Mouse (Mus musculus) left cerebral cortex, adult 2 months (tissue): ENCODE data around the gene Prima1. TPM values are rescaled to one million over a fixed set of nuclear protein-coding genes. Genes with fewer than 3 reads are reported as not detected.

Experiments used
- DNase-seq, 2 experiments: peaks; one replicate each; pipeline ENCODE4 v3.0.0; 2021 to 2022; ENCODE audit warnings: low spot score in 2 of 2, mixed read lengths in 1 of 2; ENCODE audit errors: extremely low spot score in 1 of 2
- H3K27ac ChIP-seq: fragments of 200-600 bp; 2 replicates; pipeline ENCODE4 v1.8.1; 2022
- H3K4me3 ChIP-seq: fragments of 200-600 bp; 2 replicates; pipeline ENCODE4 v1.8.1; 2022
- CTCF ChIP-seq: fragments of 200-600 bp; IDR thresholded peaks from 2 replicates; pipeline ENCODE4 v1.8.1; 2022; ENCODE audit warnings: antibody characterized with exemption, mild to moderate bottlenecking, moderate library complexity
- intact Hi-C: fragments of 180-260 bp; cut with DNase I; formaldehyde crosslinking; loops from one replicate; pipeline ENCODE4 v1.15.1; 2025
- total RNA-seq, 2 experiments: library from RNA; stranded (reverse); gene quantifications; 2 replicates each; pipeline ENCODE4 v1.2.3; 2021

The Prima1 gene
- total RNA-seq, 2 experiments from 2014 or later: 4.2 to 6.1 TPM

DNA sequence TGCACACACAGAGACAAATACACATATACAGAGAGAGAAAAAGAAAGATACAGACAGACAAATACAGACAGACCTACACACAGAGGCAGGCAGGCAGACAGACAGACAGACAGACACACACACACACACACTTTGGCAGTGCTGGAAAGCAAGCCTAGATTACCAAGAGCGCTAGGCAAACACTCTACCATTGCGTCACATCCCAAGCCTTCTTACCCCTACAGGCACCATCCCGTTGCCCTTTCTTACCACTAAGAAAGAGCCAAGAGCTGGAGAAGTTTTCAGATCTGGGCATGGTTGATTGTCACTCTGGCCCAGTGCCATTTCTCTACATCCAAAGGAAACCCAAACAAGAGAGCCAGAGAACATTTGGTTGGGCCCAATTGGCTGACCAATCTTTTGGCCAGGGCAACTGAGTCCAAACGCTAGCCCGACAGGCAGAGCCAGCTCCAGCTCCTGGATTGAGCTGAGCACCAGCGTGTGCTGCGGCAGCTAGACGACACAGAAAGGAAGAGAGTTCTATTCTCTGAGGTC, 11.0 kb upstream of the Prima1 start:
- TF ChIP-seq CTCF: no peak
- Histone ChIP-seq H3K4me3 (no peak overlapping the region), H3K27ac (no peak overlapping the region)
- intact Hi-C loops: no loop called here
- DNase-seq: no peak

DNA sequence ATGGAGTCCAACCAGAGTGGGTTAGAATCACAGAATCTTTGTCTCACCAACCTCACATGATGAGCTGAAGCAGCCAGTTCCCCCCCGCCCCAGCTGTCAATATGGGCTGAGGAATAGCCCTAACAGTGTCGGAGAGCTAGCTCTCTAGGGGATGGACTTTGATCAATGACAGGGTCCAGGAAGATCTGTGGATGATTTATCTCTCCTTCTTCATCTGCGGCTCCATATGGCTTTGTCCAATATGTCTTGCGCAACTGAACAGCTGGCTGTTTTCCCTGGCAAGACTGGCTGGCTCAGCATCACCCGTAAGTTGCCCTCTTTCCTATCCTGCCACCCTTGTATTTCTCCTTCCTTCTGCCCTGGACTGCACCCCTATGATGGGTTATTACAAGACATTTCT, 9.2 kb upstream of the Prima1 start:
- H3K4me3 ChIP-seq: no peak overlapping the region
- DNase-seq: no peak
- H3K27ac ChIP-seq: no peak overlapping the region
- intact Hi-C loops: no loop called here
- no peak for TF ChIP-seq CTCF

- intact Hi-C loops: no loop called here
- Histone ChIP-seq H3K4me3 (no peak overlapping the region), H3K27ac (no peak overlapping the region)
- TF ChIP-seq CTCF: no peak
- DNase-seq: no peak
Observed at GRCm38 (mm10) chr12:103250333-103250732, 8.4 kb upstream of the Prima1 start.

DNA sequence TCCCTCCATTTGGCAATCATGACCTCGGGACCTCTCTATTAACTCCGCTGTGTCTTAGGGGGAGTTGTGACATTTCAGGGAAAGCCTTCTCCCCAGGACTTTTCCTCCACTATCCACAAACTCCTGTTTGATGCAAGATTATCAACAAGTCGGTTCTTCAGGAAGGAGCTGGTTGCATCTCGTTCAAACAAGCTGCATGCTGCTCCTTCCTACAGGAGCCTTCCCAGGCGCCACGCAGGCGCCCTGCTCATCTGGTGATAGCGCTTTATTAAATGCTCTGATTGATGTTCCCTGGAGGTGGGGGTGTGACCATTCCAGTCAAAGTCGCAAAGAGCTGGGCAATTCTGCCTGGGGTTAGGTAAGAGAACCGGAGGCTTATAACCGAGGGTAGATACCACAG, 1.1 kb upstream of the Prima1 start:
- TF ChIP-seq CTCF: no peak
- H3K27ac ChIP-seq: no peak overlapping the region
- no peak overlapping the region; the same call in 1 of the 2 replicates for H3K4me3 ChIP-seq
- DNase-seq: no peak
- intact Hi-C loops: loop anchor here (5.0 kb wide), 2 partner anchors 51 to 59 kb away; no protein-coding TSS in a partner anchor

GRCm38 (mm10) chr12:103242591-103243025, 658 bp upstream of the Prima1 start:
- H3K4me3 ChIP-seq: peak overlapping the region; percentile 50
- TF ChIP-seq CTCF: peak; percentile 61
- H3K27ac ChIP-seq: no peak overlapping the region
- intact Hi-C loops: loop anchor here (1.0 to 5.0 kb wide), 3 partner anchors 50 to 98 kb away; no protein-coding TSS in a partner anchor
- DNase-seq: peak; percentile 60 to 68

GRCm38 (mm10) chr12:103241311-103242082, 453 bp downstream of the Prima1 start:
- no peak overlapping the region for H3K27ac ChIP-seq
- intact Hi-C loops: loop anchor here (1.0 to 5.0 kb wide), 3 partner anchors 49 to 97 kb away; no protein-coding TSS in a partner anchor
- TF ChIP-seq CTCF: no peak
- H3K4me3 ChIP-seq: peak overlapping the region; percentile 50
- DNase-seq: peak in 1 of 2 experiments; percentile 18

DNA sequence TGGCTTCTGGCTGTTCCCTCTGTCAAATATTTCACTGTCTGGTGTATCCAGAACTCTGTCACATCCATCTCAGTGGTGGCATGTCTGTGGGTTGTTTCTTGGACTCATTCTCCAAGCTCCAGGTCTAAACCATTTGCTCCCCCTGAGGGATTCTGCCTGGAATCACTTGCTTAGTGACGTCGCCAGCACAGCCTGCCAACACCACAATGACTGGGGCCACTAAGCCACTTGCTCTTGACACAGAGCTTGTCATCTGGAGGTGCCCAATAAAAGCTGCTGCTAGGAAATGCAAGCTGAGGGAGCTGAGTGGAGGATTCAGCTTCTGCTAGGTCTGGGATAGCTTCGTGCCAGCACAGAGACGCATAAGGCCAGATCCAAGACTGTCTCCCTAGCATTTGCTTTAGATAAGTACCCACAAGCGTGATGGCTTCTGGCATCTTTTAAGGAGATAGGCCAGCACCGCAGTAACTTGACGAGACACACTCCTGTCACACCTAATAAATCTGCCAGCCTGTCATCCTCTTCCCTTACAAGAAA, 3.0 kb downstream of the Prima1 start:
- DNase-seq: no peak
- no peak overlapping the region for H3K27ac ChIP-seq
- H3K4me3 ChIP-seq: no peak overlapping the region
- intact Hi-C loops: no loop called here
- TF ChIP-seq CTCF: no peak

GRCm38 (mm10) chr12:103235856-103236255, 6.1 kb downstream of the Prima1 start:
- no peak overlapping the region for H3K27ac ChIP-seq
- H3K4me3 ChIP-seq: no peak overlapping the region
- intact Hi-C loops: no loop called here
- no peak for TF ChIP-seq CTCF
- no peak for DNase-seq

DNA sequence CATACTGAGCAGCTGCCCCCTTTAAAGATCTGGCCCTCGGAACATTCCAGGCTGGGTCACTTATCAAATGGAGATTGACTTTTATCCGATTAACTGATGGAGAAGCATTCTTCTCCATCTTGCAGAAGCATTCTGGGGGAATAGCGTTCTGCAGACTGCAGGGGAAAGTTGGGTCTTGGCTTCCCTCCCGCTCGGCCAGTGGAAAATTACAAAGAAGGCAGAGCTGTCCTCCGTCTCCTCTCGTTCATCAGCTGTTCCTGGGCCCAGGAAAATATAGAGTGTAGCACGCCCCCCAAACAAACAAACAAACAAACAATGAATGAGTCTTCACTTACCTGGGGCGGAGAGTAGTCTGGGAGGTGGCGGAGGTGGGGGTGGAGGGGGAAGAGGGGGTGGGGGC, 6.7 kb downstream of the Prima1 start:
- TF ChIP-seq CTCF: no peak
- H3K4me3 ChIP-seq: no peak overlapping the region
- intact Hi-C loops: no loop called here
- DNase-seq: no peak
- H3K27ac ChIP-seq: no peak overlapping the region

DNA sequence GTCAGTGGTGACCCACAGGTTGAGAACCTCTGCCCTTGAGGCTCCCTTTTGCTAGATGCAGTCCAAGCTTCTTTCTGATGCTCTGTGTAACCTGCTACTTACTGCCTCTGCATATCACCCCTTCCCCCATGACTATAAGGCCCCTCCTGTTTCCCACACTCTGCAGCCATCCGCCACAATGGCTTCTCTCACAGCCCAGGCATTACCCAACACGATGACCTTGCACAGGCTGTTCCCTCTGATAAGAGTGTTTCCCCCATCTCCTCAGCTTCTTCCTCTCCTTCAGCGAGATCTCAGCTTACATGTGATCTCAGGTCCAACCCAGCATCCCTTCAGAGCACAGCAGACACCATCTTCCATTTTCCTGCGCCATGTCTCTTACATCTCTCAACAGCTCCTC, 12.9 kb downstream of the Prima1 start:
- no peak for TF ChIP-seq CTCF
- intact Hi-C loops: no loop called here
- no peak for DNase-seq
- H3K4me3 ChIP-seq: no peak overlapping the region
- H3K27ac ChIP-seq: no peak overlapping the region

DNA sequence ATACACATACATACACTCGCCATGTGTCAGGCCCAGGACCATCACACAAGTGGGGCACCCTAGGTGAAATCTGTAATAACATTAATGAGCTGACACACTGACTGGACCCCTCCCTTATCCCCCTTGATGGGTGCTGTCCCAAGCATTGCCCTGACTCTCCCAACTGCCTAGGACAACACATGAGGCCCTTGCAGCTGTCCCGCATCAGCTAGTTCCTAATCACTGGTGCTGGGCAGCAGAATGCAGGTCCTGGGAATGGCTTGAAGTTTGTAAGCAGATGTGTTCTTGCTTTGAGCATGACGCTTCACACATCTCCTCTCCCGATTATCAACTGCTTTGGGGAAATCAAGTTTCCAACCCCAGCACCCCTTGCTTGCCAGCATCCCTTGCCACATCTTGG, 15.8 kb downstream of the Prima1 start:
- intact Hi-C loops: no loop called here
- H3K27ac ChIP-seq: no peak overlapping the region
- no peak for TF ChIP-seq CTCF
- DNase-seq: no peak
- no peak overlapping the region for H3K4me3 ChIP-seq

DNA sequence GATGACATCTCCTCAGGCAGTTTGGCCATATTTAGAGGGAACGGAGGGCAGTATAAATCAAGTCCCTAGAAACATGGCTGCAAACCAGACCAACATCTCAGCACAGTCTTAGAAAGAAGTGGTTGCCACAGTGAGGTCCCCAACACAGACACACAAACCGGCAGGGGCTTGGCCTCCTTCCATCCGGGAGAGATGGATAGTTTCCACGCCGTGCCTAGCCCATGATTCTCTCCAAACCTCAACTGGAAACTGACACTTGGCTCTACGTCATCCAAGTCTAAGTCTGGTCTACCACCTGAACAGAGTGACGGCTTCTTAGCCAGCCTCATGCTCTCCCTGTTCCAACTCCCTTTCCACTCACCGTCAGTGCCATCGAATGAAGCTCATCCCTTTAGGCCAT, 18.3 kb downstream of the Prima1 start:
- Histone ChIP-seq H3K27ac (no peak overlapping the region), H3K4me3 (no peak overlapping the region)
- DNase-seq: no peak
- TF ChIP-seq CTCF: no peak
- intact Hi-C loops: no loop called here
